Mouse (Mus musculus): ENCODE results near the gene Kirrel. TPM values are rescaled to one million over a fixed set of nuclear protein-coding genes. Genes with fewer than 3 reads are reported as not detected.

Gene Kirrel
- total and polyA plus RNA-seq, 3 experiments = not detected

DNA sequence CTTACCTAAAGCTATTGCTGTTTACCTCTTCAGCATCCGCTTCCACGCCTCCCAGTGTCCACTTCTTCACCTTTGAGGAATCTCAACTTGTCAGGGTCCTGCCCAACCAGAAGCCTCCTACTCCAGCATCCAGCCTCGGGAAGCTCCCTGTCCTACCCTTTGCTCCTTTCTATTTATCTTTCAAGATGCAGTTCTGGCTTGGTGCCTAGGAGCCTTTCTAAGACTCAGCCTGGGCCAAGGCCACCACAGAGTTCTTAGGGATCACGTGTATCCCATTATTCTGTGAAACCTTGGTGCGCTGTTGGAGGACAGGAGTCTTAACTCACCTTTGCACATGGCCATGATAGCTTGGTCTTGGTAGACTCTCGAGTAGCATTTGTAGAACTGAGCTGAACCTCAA is 50.8 kb downstream of the Kirrel start:
- no peak overlapping the region for H3K9ac ChIP-seq (ENCODE audit: insufficient read depth, low read depth)
- H3K79me2 ChIP-seq (replicated peaks; ENCODE audit: control insufficient read depth, extremely low read depth, insufficient read depth, poor library complexity, severe bottlenecking) = no peaks in the 10 kb centered on the region
- H3K27ac ChIP-seq (ENCODE audit: insufficient read depth, low read depth) = no peak overlapping the region
- H3K9me3 ChIP-seq (replicated peaks; ENCODE audit: low read length) = no peaks in the 10 kb centered on the region
- H3K4me1 ChIP-seq (ENCODE audit: control insufficient read depth in 1 of 2, insufficient read depth in 2 of 2) = peaks cover 5 to 17% of the 10 kb centered on the region in 2 experiments; a peak in 3 of 4 replicates
- in situ Hi-C loops (cut with MboI; ENCODE audit: low pct_ligation_motif_present, low pct_unique_long_range_greater_than_20kb, low sequenced_read_pairs) (no loop called here), dilution Hi-C loops (cut with MboI; ENCODE audit: extremely low pct_ligation_motif_present, extremely low pct_unique_long_range_greater_than_20kb, low sequenced_read_pairs) (no loop called here)
- H3K4me2 ChIP-seq (ENCODE audit: insufficient read depth, low read depth, poor library complexity, severe bottlenecking) = no peak overlapping the region
- TF ChIP-seq CHD2 (IDR thresholded peaks at IDR 0.05; ENCODE audit: low read length) (no peak), BHLHE40 (IDR thresholded peaks at IDR 0.05; ENCODE audit: low read depth, low read length) (no peak), USF1 (IDR thresholded peaks at IDR 0.05; ENCODE audit: low read depth, low read length) (no peak), IRF4 (IDR thresholded peaks at IDR 0.05; ENCODE audit: low read depth, low read length) (no peak), RCOR1 (conservative IDR thresholded peaks at IDR 0.05; ENCODE audit: low read depth, low read length) (no peak), UBTF (IDR thresholded peaks at IDR 0.05; ENCODE audit: low read depth, low read length) (no peak), ZMIZ1 (IDR thresholded peaks at IDR 0.05; ENCODE audit: low read depth, low read length) (no peak), TCF12 (IDR thresholded peaks at IDR 0.05; ENCODE audit: low read depth, low read length) (no peak), NELFE (IDR thresholded peaks at IDR 0.05; ENCODE audit: low read depth, low read length) (no peak), POLR2A (IDR thresholded peaks at IDR 0.05; ENCODE audit: low read depth, low read length) (no peak), NRF1 (IDR thresholded peaks at IDR 0.05; ENCODE audit: low read depth, low read length) (no peak), JUN (IDR thresholded peaks at IDR 0.05; ENCODE audit: insufficient read depth, low read depth, low read length) (no peak), CHD1 (IDR thresholded peaks at IDR 0.05; ENCODE audit: low read depth, low read length) (no peak), CTCF (conservative IDR thresholded peaks at IDR 0.05 in 1 of 2, IDR thresholded peaks at IDR 0.05 in 1 of 2; ENCODE audit: low read depth in 2 of 2, low read length in 2 of 2) (no peak)
- peaks cover 30% of the 10 kb centered on the region for H3K27me3 ChIP-seq (replicated peaks)
- no peak for DNase-seq (ENCODE audit: extremely low read depth)
- no peak overlapping the region for H3K4me3 ChIP-seq (replicated peaks in 1 of 3; ENCODE audit: low read depth in 2 of 3, low read length in 2 of 3, poor library complexity in 1 of 3)
- no peaks in the 10 kb centered on the region for H3K36me3 ChIP-seq (replicated peaks in 1 of 2; ENCODE audit: control insufficient read depth in 1 of 2, insufficient read depth in 1 of 2, low read length in 1 of 2)

DNA sequence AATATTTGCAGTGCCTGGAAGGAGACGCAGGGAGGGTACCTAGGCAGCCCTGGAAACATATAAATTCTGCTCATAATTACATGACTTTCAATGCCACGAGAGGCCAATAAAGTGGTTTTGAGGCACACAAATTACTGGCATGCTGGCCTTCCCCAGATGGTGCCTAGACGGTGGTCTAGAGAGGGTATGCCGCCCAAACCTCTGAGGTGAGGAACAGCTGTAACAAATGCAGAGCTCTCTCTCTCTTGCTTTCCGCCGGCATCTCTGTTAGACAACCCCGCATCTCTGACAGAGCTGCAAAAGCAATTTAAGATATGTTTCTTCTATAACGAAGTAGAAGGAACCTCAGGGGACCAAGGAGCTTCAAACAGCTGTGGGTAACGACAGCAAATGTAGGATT is 56.3 kb downstream of the Kirrel start:
- no peak overlapping the region for H3K4me2 ChIP-seq (ENCODE audit: insufficient read depth, low read depth, poor library complexity, severe bottlenecking)
- no peaks in the 10 kb centered on the region for H3K79me2 ChIP-seq (replicated peaks; ENCODE audit: control insufficient read depth, extremely low read depth, insufficient read depth, poor library complexity, severe bottlenecking)
- no peak overlapping the region for H3K4me3 ChIP-seq (replicated peaks in 1 of 3; ENCODE audit: low read depth in 2 of 3, low read length in 2 of 3, poor library complexity in 1 of 3)
- no peak overlapping the region for H3K27ac ChIP-seq (ENCODE audit: insufficient read depth, low read depth)
- no peaks in the 10 kb centered on the region for H3K9me3 ChIP-seq (replicated peaks; ENCODE audit: low read length)
- in situ Hi-C loops (cut with MboI; ENCODE audit: low pct_ligation_motif_present, low pct_unique_long_range_greater_than_20kb, low sequenced_read_pairs) (no loop called here), dilution Hi-C loops (cut with MboI; ENCODE audit: extremely low pct_ligation_motif_present, extremely low pct_unique_long_range_greater_than_20kb, low sequenced_read_pairs) (no loop called here)
- no peak for DNase-seq (ENCODE audit: extremely low read depth)
- TF ChIP-seq KAT2A (IDR thresholded peaks at IDR 0.05; ENCODE audit: insufficient replicate concordance, low read length) = no peak
- TF ChIP-seq EP300 (IDR thresholded peaks at IDR 0.05; ENCODE audit: low read length) = no peak
- TF ChIP-seq TCF12 (IDR thresholded peaks at IDR 0.05; ENCODE audit: low read depth, low read length) = no peak
- no peak for TF ChIP-seq POLR2A (IDR thresholded peaks at IDR 0.05; ENCODE audit: low read depth, low read length)
- no peak for TF ChIP-seq MXI1 (IDR thresholded peaks at IDR 0.05; ENCODE audit: low read depth, low read length)
- TF ChIP-seq CHD2 (IDR thresholded peaks at IDR 0.05; ENCODE audit: low read length) = no peak
- no peak for TF ChIP-seq CTCF (conservative IDR thresholded peaks at IDR 0.05 in 1 of 2, IDR thresholded peaks at IDR 0.05 in 1 of 2; ENCODE audit: low read depth in 2 of 2, low read length in 2 of 2)
- TF ChIP-seq ZKSCAN1 (IDR thresholded peaks at IDR 0.05; ENCODE audit: borderline replicate concordance, low read depth, low read length) = no peak
- no peak for TF ChIP-seq PAX5 (IDR thresholded peaks at IDR 0.05; ENCODE audit: low read length)
- no peak for TF ChIP-seq ZC3H11A (IDR thresholded peaks at IDR 0.05; ENCODE audit: low read depth, low read length)
- no peak for TF ChIP-seq USF2 (conservative IDR thresholded peaks at IDR 0.05; ENCODE audit: low read depth, low read length)
- TF ChIP-seq RAD21 (IDR thresholded peaks at IDR 0.05; ENCODE audit: low read depth, low read length) = no peak
- no peak for TF ChIP-seq TBP (conservative IDR thresholded peaks at IDR 0.05; ENCODE audit: low read depth, low read length)
- no peak for TF ChIP-seq ETS1 (conservative IDR thresholded peaks at IDR 0.05; ENCODE audit: low read depth, low read length)
- no peak for TF ChIP-seq UBTF (IDR thresholded peaks at IDR 0.05; ENCODE audit: low read depth, low read length)
- TF ChIP-seq JUND (conservative IDR thresholded peaks at IDR 0.05; ENCODE audit: low read depth, low read length) = no peak
- TF ChIP-seq CHD1 (IDR thresholded peaks at IDR 0.05; ENCODE audit: low read depth, low read length) = no peak
- no peak for TF ChIP-seq SIN3A (IDR thresholded peaks at IDR 0.05; ENCODE audit: low read length)
- TF ChIP-seq SMC3 (IDR thresholded peaks at IDR 0.05; ENCODE audit: low read depth, low read length) = no peak
- no peak for TF ChIP-seq JUN (IDR thresholded peaks at IDR 0.05; ENCODE audit: insufficient read depth, low read depth, low read length)
- no peaks in the 10 kb centered on the region for H3K36me3 ChIP-seq (replicated peaks in 1 of 2; ENCODE audit: control insufficient read depth in 1 of 2, insufficient read depth in 1 of 2, low read length in 1 of 2)
- H3K4me1 ChIP-seq (ENCODE audit: control insufficient read depth in 1 of 2, insufficient read depth in 2 of 2) = no peaks in the 10 kb centered on the region
- peaks cover 30% of the 10 kb centered on the region for H3K27me3 ChIP-seq (replicated peaks)
- no peak overlapping the region for H3K9ac ChIP-seq (ENCODE audit: insufficient read depth, low read depth)
